Mouse (Mus musculus) CH12.LX (cell line): Measurements from ENCODE around the gene Dnajc6. TPM values are rescaled to one million over a fixed set of nuclear protein-coding genes. Genes with fewer than 3 reads are reported as not detected.

ENCODE experiments used
- DNase-seq: peaks from one replicate; pipeline ENCODE4 v3.0.0-alpha.2; 2013; ENCODE audit errors: extremely low read depth
- H3K27ac ChIP-seq: 2 replicates; pipeline ENCODE4 v1.5.1; 2012; ENCODE audit warnings: low read depth, mild to moderate bottlenecking, control low read depth, moderate library complexity; ENCODE audit not compliant: insufficient read depth
- H3K27me3 ChIP-seq: replicated peaks from 2 replicates; pipeline ENCODE3; 2012; ENCODE audit warnings: inconsistent platforms
- H3K36me3 ChIP-seq, 2 experiments: replicated peaks in 1 of 2; 2 replicates each; pipeline versions ENCODE3 to v1.6.1; 2012; ENCODE audit warnings: inconsistent platforms in 1 of 2, low read length in 1 of 2, mild to moderate bottlenecking in 1 of 2, mixed read lengths in 1 of 2, moderate library complexity in 1 of 2; ENCODE audit not compliant: control insufficient read depth in 1 of 2, insufficient read depth in 1 of 2
- H3K4me1 ChIP-seq, 2 experiments: 2 replicates each; pipeline ENCODE4 v1.6.1; 2012; ENCODE audit warnings: inconsistent platforms in 1 of 2, moderate library complexity in 1 of 2; ENCODE audit not compliant: insufficient read depth in 2 of 2, control insufficient read depth in 1 of 2
- H3K4me2 ChIP-seq: 2 replicates; pipeline ENCODE4 v1.6.1; 2012; ENCODE audit warnings: low read depth, mild to moderate bottlenecking, control low read depth; ENCODE audit not compliant: poor library complexity, insufficient read depth, severe bottlenecking
- H3K4me3 ChIP-seq, 3 experiments: fragments of 150-350 bp in 1 of 3; sonication (generic) in 1 of 3; replicated peaks in 1 of 3; 2 replicates each; pipeline versions ENCODE3 to v1.5.1; 2011 to 2012; ENCODE audit warnings: low read depth in 2 of 3, low read length in 2 of 3, mild to moderate bottlenecking in 2 of 3, moderate library complexity in 2 of 3, control low read depth in 1 of 3, improper control_type of control experiment in 1 of 3, inconsistent platforms in 1 of 3, mixed read lengths in 1 of 3; ENCODE audit not compliant: poor library complexity in 1 of 3
- H3K79me2 ChIP-seq: replicated peaks from 2 replicates; pipeline ENCODE4 v1.6.1; 2012; ENCODE audit warnings: mild to moderate bottlenecking, moderate library complexity; ENCODE audit not compliant: control insufficient read depth, poor library complexity, insufficient read depth, severe bottlenecking; ENCODE audit errors: extremely low read depth
- H3K9ac ChIP-seq: 2 replicates; pipeline ENCODE4 v1.6.1; 2012; ENCODE audit warnings: low read depth, mild to moderate bottlenecking, control low read depth, moderate library complexity; ENCODE audit not compliant: insufficient read depth
- H3K9me3 ChIP-seq: replicated peaks from 2 replicates; pipeline ENCODE3; 2012; ENCODE audit warnings: low read length, inconsistent platforms, mixed read lengths
- BHLHE40 ChIP-seq: IDR thresholded peaks from 2 replicates; pipeline ENCODE4 v1.6.1; 2011; ENCODE audit warnings: mild to moderate bottlenecking, low read depth, low read length, improper control_type of control experiment
- CHD1 ChIP-seq: IDR thresholded peaks from 2 replicates; pipeline ENCODE4 v1.6.1; 2012; ENCODE audit warnings: low read depth, low read length, improper control_type of control experiment, inconsistent platforms
- CTCF ChIP-seq, 2 experiments: IDR thresholded peaks in 1 of 2; conservative IDR thresholded peaks in 1 of 2; 2 replicates each; pipeline ENCODE4 v1.5.1; 2011 to 2012; ENCODE audit warnings: low read depth in 2 of 2, low read length in 2 of 2, improper control_type of control experiment in 1 of 2, inconsistent platforms in 1 of 2, mild to moderate bottlenecking in 1 of 2, moderate library complexity in 1 of 2
- E2F4 ChIP-seq: IDR thresholded peaks from 2 replicates; pipeline ENCODE4 v1.6.1; 2011; ENCODE audit warnings: low read depth, low read length, improper control_type of control experiment; ENCODE audit not compliant: insufficient replicate concordance
- ELF1 ChIP-seq: IDR thresholded peaks from 2 replicates; pipeline ENCODE4 v1.6.1; 2014; ENCODE audit warnings: low read depth, mild to moderate bottlenecking, inconsistent platforms, low read length, improper control_type of control experiment
- GABPA ChIP-seq: IDR thresholded peaks from 2 replicates; pipeline ENCODE4 v1.6.1; 2012; ENCODE audit warnings: low read depth, low read length, improper control_type of control experiment, inconsistent platforms; ENCODE audit not compliant: insufficient replicate concordance
- HCFC1 ChIP-seq: IDR thresholded peaks from 2 replicates; pipeline ENCODE4 v1.6.1; 2012; ENCODE audit warnings: low read depth, mild to moderate bottlenecking, inconsistent platforms, low read length, improper control_type of control experiment
- IRF4 ChIP-seq: IDR thresholded peaks from 2 replicates; pipeline ENCODE4 v1.6.1; 2014; ENCODE audit warnings: low read depth, mild to moderate bottlenecking, inconsistent platforms, low read length, improper control_type of control experiment
- JUN ChIP-seq: IDR thresholded peaks from 2 replicates; pipeline ENCODE4 v1.6.1; 2011; ENCODE audit warnings: low read depth, mild to moderate bottlenecking, low read length, improper control_type of control experiment, moderate library complexity; ENCODE audit not compliant: insufficient read depth
- MAFK ChIP-seq: IDR thresholded peaks from 2 replicates; pipeline ENCODE4 v1.6.1; 2011; ENCODE audit warnings: low read length, improper control_type of control experiment; ENCODE audit not compliant: insufficient replicate concordance
- MAX ChIP-seq: IDR thresholded peaks from 2 replicates; pipeline ENCODE4 v1.6.1; 2011; ENCODE audit warnings: low read length, improper control_type of control experiment
- MXI1 ChIP-seq: IDR thresholded peaks from 2 replicates; pipeline ENCODE4 v1.6.1; 2011; ENCODE audit warnings: mild to moderate bottlenecking, low read depth, low read length, improper control_type of control experiment
- PAX5 ChIP-seq: IDR thresholded peaks from 2 replicates; pipeline ENCODE4 v1.6.1; 2012; ENCODE audit warnings: low read length, inconsistent platforms, mixed read lengths
- POLR2A ChIP-seq: IDR thresholded peaks from 2 replicates; pipeline ENCODE4 v1.6.1; 2011; ENCODE audit warnings: low read depth, mild to moderate bottlenecking, improper control_type of control experiment, low read length
- POLR2AphosphoS2 ChIP-seq: IDR thresholded peaks from 2 replicates; pipeline ENCODE4 v1.6.1; 2011; ENCODE audit warnings: low read depth, low read length, improper control_type of control experiment
- RAD21 ChIP-seq: IDR thresholded peaks from 2 replicates; pipeline ENCODE4 v1.6.1; 2011; ENCODE audit warnings: low read depth, mild to moderate bottlenecking, low read length, improper control_type of control experiment, moderate library complexity
- RCOR1 ChIP-seq: conservative IDR thresholded peaks from 2 replicates; pipeline ENCODE4 v1.6.1; 2012; ENCODE audit warnings: low read depth, mild to moderate bottlenecking, inconsistent platforms, low read length, improper control_type of control experiment
- SIN3A ChIP-seq: IDR thresholded peaks from 2 replicates; pipeline ENCODE4 v1.6.1; 2012; ENCODE audit warnings: low read length, improper control_type of control experiment, inconsistent platforms
- SMC3 ChIP-seq: IDR thresholded peaks from 2 replicates; pipeline ENCODE4 v1.6.1; 2011; ENCODE audit warnings: low read depth, low read length, improper control_type of control experiment
- TBP ChIP-seq: conservative IDR thresholded peaks from 2 replicates; pipeline ENCODE4 v1.6.1; 2011; ENCODE audit warnings: low read depth, low read length, improper control_type of control experiment
- UBTF ChIP-seq: IDR thresholded peaks from 2 replicates; pipeline ENCODE4 v1.6.1; 2012; ENCODE audit warnings: low read depth, mild to moderate bottlenecking, inconsistent platforms, low read length, improper control_type of control experiment, moderate library complexity
- ZC3H11A ChIP-seq: IDR thresholded peaks from 2 replicates; pipeline ENCODE4 v1.6.1; 2012; ENCODE audit warnings: low read depth, mild to moderate bottlenecking, inconsistent platforms, low read length, improper control_type of control experiment
- ZKSCAN1 ChIP-seq: IDR thresholded peaks from 2 replicates; pipeline ENCODE4 v1.6.1; 2012; ENCODE audit warnings: low read depth, inconsistent platforms, low read length, improper control_type of control experiment, borderline replicate concordance
- dilution Hi-C: fragments of 300-500 bp; cut with MboI; formaldehyde crosslinking; loops from 2 replicates; pipeline ENCODE4 v1.14.3; 2020; ENCODE audit warnings: low sequenced_read_pairs; ENCODE audit not compliant: extremely low pct_unique_long_range_greater_than_20kb, extremely low pct_ligation_motif_present
- in situ Hi-C: fragments of 300-500 bp; cut with MboI; formaldehyde crosslinking; loops from 3 replicates; pipeline ENCODE4 v1.14.3; 2019; ENCODE audit warnings: low sequenced_read_pairs, low pct_ligation_motif_present, low pct_unique_long_range_greater_than_20kb, mixed read lengths
- polyA plus RNA-seq: library from polyadenylated mRNA; unstranded; fragments of >175 nt; gene quantifications from 2 replicates; pipeline ENCODE4 v1.2.1, GENCODE M21; 2012; ENCODE audit warnings: low read depth; ENCODE audit not compliant: insufficient read length
- total RNA-seq, 2 experiments: library from RNA; depleted of rRNA; stranded (reverse); fragments of 300-350 nt in 1 of 2; fragments of >200 nt in 1 of 2; gene quantifications; 2 replicates each; pipeline ENCODE4 v1.2.3; 2012 to 2014

Gene Dnajc6
- total and polyA plus RNA-seq, 3 experiments = not detected

GRCm38 (mm10) chr4:101682620-101683019, 186.2 kb downstream of the Dnajc6 start:
- TF ChIP-seq JUN (no peak), MAX (no peak)
- Histone ChIP-seq H3K27me3 (no peaks in the 10 kb centered on the region), H3K9ac (no peak overlapping the region), H3K79me2 (no peaks in the 10 kb centered on the region), H3K4me2 (no peak overlapping the region), H3K27ac (no peak overlapping the region), H3K9me3 (no peaks in the 10 kb centered on the region), H3K4me1 (no peaks in the 10 kb centered on the region; a peak in 1 of 4 replicates), H3K4me3 (no peak overlapping the region), H3K36me3 (no peaks in the 10 kb centered on the region)
- dilution Hi-C loops = no loop called here
- in situ Hi-C loops = no loop called here
- no peak for DNase-seq

DNA sequence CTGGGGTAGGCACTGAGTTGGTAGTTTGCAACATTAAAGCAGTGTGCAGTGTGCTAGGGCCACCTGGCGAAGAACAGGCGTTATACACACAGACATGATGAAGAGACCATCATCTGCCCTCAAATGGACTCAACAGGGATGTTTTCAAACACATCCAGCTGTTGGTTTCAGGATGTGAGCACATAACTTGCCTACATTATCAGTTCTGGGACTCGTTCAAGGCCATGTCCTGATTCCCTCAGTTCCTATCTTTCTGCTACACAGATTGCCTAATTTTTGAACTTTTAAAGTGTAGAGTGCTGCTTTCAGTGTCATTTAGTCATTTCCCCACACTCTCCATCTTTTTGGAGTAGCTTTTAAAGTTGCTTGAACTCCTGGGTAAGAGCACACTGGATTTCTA, 186.6 kb downstream of the Dnajc6 start:
- Histone ChIP-seq H3K4me1 (no peaks in the 10 kb centered on the region; a peak in 1 of 4 replicates), H3K27ac (no peak overlapping the region), H3K9ac (no peak overlapping the region), H3K4me2 (no peak overlapping the region), H3K9me3 (no peaks in the 10 kb centered on the region), H3K27me3 (no peaks in the 10 kb centered on the region)
- DNase-seq = no peak
- in situ Hi-C loops = no loop called here
- TF ChIP-seq SIN3A (no peak), CTCF (conservative IDR thresholded peaks at IDR 0.05 in 1 of 2, IDR thresholded peaks at IDR 0.05 in 1 of 2; ENCODE audit: low read depth in 2 of 2, low read length in 2 of 2) (peak in 1 of 2 experiments; percentile 44; a peak in 2 of 4 replicates), RAD21 (peak; percentile 43), SMC3 (peak; percentile 25)
- TF ChIP-seq, all 38 proteins: peak for 3
- no peak overlapping the region for H3K4me3 ChIP-seq
- no peaks in the 10 kb centered on the region for H3K36me3 ChIP-seq
- H3K79me2 ChIP-seq = no peaks in the 10 kb centered on the region
- dilution Hi-C loops = no loop called here

- no peak overlapping the region for H3K4me3 ChIP-seq
- in situ Hi-C loops = no loop called here
- no peak overlapping the region for H3K4me2 ChIP-seq
- H3K4me1 ChIP-seq = no peaks in the 10 kb centered on the region; a peak in 1 of 4 replicates
- TF ChIP-seq ELF1 (no peak), PAX5 (no peak), IRF4 (no peak), BHLHE40 (no peak), ZKSCAN1 (no peak), HCFC1 (no peak), CHD1 (no peak), E2F4 (no peak), POLR2AphosphoS2 (no peak), GABPA (no peak), MAFK (no peak), TBP (no peak), RCOR1 (no peak), POLR2A (no peak), SIN3A (no peak), MXI1 (no peak), ZC3H11A (no peak), UBTF (no peak)
- no peaks in the 10 kb centered on the region for H3K27me3 ChIP-seq
- H3K9me3 ChIP-seq = no peaks in the 10 kb centered on the region
- no peak for DNase-seq
- dilution Hi-C loops = no loop called here
- H3K27ac ChIP-seq = no peak overlapping the region
- H3K79me2 ChIP-seq = no peaks in the 10 kb centered on the region
- no peaks in the 10 kb centered on the region for H3K36me3 ChIP-seq
- H3K9ac ChIP-seq = no peak overlapping the region
Measured at GRCm38 (mm10) chr4:101684821-101685220, 188.4 kb downstream of the Dnajc6 start.
